Mouse (Mus musculus) forebrain, embryonic 12.5 days (tissue): ENCODE measurements around the gene Tmem30c. TPM values are rescaled to one million over a fixed set of nuclear protein-coding genes. Genes with fewer than 3 reads are reported as not detected.

Experiments
- ATAC-seq: fragments of 200-750 bp; cut with Nextera tagmentation; 2 replicates; pipeline ENCODE4 v1.8.0; 2017; ENCODE audit warnings: moderate TSS enrichment; ENCODE audit not compliant: low FRiP score
- H3K27ac ChIP-seq: fragments of 300-500 bp; sonication (generic); 2 replicates; pipeline ENCODE4 v1.5.1; 2016; ENCODE audit warnings: mild to moderate bottlenecking
- H3K27me3 ChIP-seq: fragments of 300-500 bp; sonication (generic); 2 replicates; pipeline ENCODE4 v1.6.1; 2016; ENCODE audit warnings: mild to moderate bottlenecking
- H3K36me3 ChIP-seq: fragments of 300-500 bp; sonication (generic); replicated peaks from 2 replicates; pipeline ENCODE4 v1.6.1; 2016; ENCODE audit warnings: mild to moderate bottlenecking
- H3K4me1 ChIP-seq: fragments of 300-500 bp; sonication (generic); 2 replicates; pipeline ENCODE4 v1.6.1; 2016
- H3K4me2 ChIP-seq: fragments of 300-500 bp; sonication (generic); 2 replicates; pipeline ENCODE4 v1.6.1; 2016; ENCODE audit warnings: mild to moderate bottlenecking, moderate library complexity
- H3K4me3 ChIP-seq: fragments of 300-500 bp; sonication (generic); replicated peaks from 2 replicates; pipeline ENCODE4 v1.5.1; 2016; ENCODE audit warnings: mild to moderate bottlenecking
- H3K9ac ChIP-seq: fragments of 300-500 bp; sonication (generic); 2 replicates; pipeline ENCODE4 v1.6.1; 2016; ENCODE audit warnings: mild to moderate bottlenecking
- H3K9me3 ChIP-seq: fragments of 300-500 bp; sonication (generic); 2 replicates; pipeline ENCODE4 v1.6.1; 2016
- WGBS: fragments of 180-500 bp; shearing (Covaris S2); methylation state at CpG from one replicate; pipeline ENCODE4 v1.1.7; 2016; 5-methylcytosine and 5-hydroxymethylcytosine counted together
- polyA plus RNA-seq: library from polyadenylated mRNA; unstranded; fragments of >200 nt; fragmentation: Nextera tagmentation; extraction: Ambion mirVana; gene quantifications from 2 replicates; pipeline ENCODE4 v1.2.1, GENCODE M21; 2016

The Tmem30c gene
- 0.15 and 0.26 TPM in 2 replicates for polyA plus RNA-seq

DNA sequence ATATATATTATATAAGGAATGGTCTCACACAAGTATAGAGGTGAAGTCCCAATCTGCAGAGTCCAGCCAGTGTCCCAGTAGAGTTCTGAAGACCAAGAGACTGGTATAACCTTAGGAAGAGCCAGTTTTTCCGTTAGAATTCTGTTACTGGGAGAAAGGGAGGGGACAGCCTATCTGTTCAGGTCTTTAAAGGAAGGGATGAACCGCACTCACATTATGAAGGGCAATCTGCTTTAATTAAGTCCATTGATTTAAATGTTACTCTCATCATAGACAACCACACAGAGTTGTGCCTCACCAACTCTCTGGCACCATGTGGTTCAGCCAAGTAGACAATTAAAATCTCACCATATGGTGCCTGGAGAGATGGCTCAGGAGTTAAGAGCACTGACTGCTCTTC lies at the start of gene Tmem30c:
Tmem30c (minus strand) TSS at position 101 of the 400 bp plus-strand sequence.
- Histone ChIP-seq H3K27ac (no peak within 1 kb of the TSS), H3K4me1 (no peaks in the 10 kb centered on the region), H3K36me3 (no peaks in the 10 kb centered on the region), H3K9ac (no peak within 1 kb of the TSS), H3K9me3 (no peaks in the 10 kb centered on the region), H3K27me3 (no peaks in the 10 kb centered on the region), H3K4me2 (no peak within 1 kb of the TSS), H3K4me3 (no peak within 1 kb of the TSS)
- no peak for ATAC-seq
- WGBS, result 62% methylated on average over 2 of the region's 2 CpGs

DNA sequence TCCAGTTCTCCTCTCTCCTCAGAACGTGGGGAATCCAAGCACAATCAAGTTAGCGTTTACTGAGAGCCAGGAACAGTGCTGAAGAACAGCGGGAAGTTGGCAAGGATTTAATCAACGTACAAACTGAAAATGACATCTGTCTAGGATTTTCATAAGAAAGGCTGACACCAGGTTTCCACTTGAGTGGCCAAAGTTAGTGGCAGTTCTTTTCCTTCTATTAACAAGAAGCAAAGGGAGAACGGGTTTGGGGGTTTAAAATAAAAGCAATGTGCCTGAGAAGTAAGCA lies 47.9 kb upstream of the Tmem30c start:
- ATAC-seq, result no peak
- 62% methylated on average over 5 of the region's 5 CpGs for WGBS

DNA sequence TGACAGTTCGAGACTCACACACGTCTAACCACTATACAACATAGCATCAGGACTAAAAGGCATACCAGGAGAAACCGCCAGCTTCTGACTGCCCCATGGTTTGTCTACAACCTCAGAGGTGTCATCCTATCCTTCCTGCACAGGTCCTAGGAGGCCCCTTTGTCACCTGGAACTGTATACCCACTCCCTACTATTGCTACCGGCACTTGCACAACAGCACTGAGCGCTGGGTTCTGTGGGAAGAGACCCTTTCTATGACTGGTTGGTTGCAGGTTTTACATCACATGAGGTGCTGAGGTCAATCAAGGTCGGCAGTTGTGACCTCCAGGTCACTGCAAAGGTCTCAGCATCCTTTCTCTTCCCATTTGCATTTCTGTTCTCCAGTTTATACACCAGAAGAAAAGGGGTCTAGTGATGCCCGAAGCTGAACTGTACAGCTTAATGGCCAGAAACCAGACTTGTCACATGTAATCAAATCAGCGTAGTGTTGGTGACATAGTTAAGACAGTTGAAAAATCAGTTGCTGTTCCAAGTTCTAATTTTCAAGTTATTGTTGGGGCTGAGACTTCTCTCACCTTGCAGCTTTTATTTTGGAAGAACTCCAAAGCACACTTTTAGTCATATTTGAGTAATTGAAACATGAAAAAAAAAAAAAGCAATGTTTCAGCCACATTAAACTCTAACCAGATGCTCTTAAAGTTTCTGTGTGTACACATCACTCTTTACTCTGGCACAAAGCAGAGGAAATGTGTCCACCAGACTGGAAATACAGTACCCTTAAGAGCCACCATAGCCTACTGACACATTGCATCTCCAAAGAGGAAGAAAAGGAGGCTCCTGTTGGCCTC lies 47.3 kb upstream of the Tmem30c start:
- 83% methylated on average over 8 of the region's 8 CpGs for WGBS

More for the DNA sequence above, 47.9 kb upstream of the Tmem30c start:
- no peak overlapping the region for H3K27ac ChIP-seq
- H3K27me3 ChIP-seq, result no peaks in the 10 kb centered on the region
- H3K4me2 ChIP-seq, result no peak overlapping the region
- no peaks in the 10 kb centered on the region for H3K36me3 ChIP-seq
- no peaks in the 10 kb centered on the region for H3K4me1 ChIP-seq
- H3K4me3 ChIP-seq, result no peak overlapping the region
- no peak overlapping the region for H3K9ac ChIP-seq
- H3K9me3 ChIP-seq, result no peaks in the 10 kb centered on the region

DNA sequence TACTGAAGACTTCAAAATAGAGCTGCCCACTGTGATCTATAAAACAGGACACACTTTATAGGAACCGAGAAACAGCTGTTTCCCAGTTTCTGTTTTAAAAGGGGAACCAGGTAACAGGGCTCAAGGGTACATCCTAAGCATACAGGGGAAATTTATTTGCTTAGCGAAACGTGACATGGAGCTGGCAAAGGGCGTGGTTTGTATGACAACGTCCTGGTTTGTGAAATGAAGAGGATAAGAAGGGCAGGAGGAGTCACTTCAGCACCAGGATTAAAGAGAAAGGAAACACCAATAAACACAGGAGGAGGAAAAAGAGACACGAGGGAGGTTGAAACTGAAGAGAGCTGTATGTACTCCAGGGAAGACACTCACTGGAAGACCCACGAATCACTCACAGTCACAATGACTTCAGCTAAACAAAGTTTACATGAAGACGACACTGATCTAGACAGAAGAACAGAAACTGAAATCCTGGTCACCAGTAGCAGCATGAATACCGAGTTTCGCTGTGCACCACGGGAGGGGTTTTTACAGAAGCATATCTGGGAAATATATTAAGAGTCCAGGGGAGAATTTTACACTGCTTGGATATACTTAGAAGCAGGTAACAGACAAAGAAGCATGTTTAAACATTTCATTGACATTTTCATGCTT lies 44.2 kb upstream of the Tmem30c start:
- Histone ChIP-seq H3K4me2 (no peak overlapping the region), H3K27ac (no peak overlapping the region), H3K9me3 (no peaks in the 10 kb centered on the region), H3K36me3 (no peaks in the 10 kb centered on the region), H3K4me1 (no peaks in the 10 kb centered on the region), H3K27me3 (no peaks in the 10 kb centered on the region), H3K9ac (no peak overlapping the region), H3K4me3 (no peak overlapping the region)
- ATAC-seq, result no peak
- 85% methylated on average over 11 of the region's 11 CpGs for WGBS

More for the DNA sequence above, 47.3 kb upstream of the Tmem30c start:
- no peak for ATAC-seq
- no peak overlapping the region for H3K4me3 ChIP-seq
- H3K4me2 ChIP-seq, result no peak overlapping the region
- no peak overlapping the region for H3K27ac ChIP-seq
- no peaks in the 10 kb centered on the region for H3K9me3 ChIP-seq
- no peaks in the 10 kb centered on the region for H3K27me3 ChIP-seq
- H3K9ac ChIP-seq, result no peak overlapping the region
- no peaks in the 10 kb centered on the region for H3K4me1 ChIP-seq
- no peaks in the 10 kb centered on the region for H3K36me3 ChIP-seq

DNA sequence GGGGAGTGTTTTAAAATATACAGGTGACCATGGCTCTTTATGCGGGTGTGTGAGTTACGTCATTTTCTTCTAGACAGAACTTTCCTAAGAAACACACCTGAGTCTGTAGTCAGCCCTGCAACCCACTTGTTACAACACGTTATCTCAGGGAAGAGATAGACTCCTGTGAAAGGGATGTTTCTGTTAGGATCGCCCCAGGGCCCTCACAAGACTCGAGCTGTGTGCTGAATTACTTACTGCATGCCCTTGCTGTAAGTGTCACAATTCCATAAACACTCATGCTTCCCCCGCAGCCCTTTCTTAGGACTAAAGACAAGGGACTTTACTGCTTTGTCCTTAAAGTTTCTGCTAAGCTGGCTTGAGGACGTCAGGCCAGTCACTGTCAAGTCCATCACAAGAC lies 39.6 kb upstream of the Tmem30c start:
- H3K4me3 ChIP-seq, result no peak overlapping the region
- H3K27ac ChIP-seq, result no peak overlapping the region
- H3K4me2 ChIP-seq, result no peak overlapping the region
- H3K9me3 ChIP-seq, result no peaks in the 10 kb centered on the region
- H3K4me1 ChIP-seq, result no peaks in the 10 kb centered on the region
- H3K27me3 ChIP-seq, result no peaks in the 10 kb centered on the region
- no peaks in the 10 kb centered on the region for H3K36me3 ChIP-seq
- ATAC-seq, result no peak
- 78% methylated on average over 7 of the region's 7 CpGs for WGBS
- H3K9ac ChIP-seq, result no peak overlapping the region

DNA sequence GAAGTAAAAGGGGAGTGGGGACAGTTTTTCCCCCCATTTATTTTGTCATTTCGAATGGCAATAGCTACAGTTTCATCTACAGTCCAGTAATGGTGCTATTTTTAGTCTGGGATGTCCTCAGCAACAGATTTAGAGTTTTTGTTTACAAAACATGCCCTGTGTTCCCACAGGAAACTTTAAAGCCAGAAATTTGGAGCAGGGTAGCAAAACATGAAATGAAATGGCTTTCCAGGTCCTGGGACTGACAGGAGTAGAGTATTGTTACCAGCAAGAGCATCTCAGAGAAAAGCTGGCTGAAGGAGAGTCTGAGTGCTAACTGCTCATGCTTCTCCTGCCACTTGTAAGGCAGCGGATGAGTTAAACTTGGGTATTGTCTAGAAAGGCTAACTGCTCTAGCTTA lies 37.4 kb upstream of the Tmem30c start:
- ATAC-seq, result no peak

DNA sequence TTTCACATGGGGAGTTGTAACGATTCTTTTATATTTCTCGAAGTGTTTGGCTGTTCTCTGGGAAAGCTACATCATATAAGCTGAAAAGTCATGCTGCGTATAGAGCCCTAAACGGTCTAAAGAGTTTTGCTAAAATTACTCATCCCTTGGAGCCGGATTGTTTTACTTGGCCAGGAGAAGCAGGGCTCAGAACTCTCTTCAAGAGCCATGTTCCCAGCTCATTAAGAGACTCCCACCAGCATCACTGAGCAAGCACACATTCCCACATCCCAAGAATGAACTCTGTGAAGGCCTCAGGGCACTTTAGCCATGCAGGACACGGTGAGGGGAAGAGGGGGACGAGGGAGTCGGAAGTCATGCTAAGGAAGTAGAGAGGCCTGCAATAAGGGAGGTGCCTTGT lies 36.4 kb upstream of the Tmem30c start:
- Histone ChIP-seq H3K9ac (no peak overlapping the region), H3K4me3 (no peak overlapping the region), H3K4me2 (no peak overlapping the region), H3K4me1 (no peaks in the 10 kb centered on the region), H3K36me3 (no peaks in the 10 kb centered on the region), H3K27me3 (no peaks in the 10 kb centered on the region), H3K9me3 (no peaks in the 10 kb centered on the region), H3K27ac (no peak overlapping the region)
- ATAC-seq, result no peak
- 89% methylated on average over 8 of the region's 8 CpGs for WGBS

More for the DNA sequence above, 37.4 kb upstream of the Tmem30c start:
- Histone ChIP-seq H3K4me3 (no peak overlapping the region), H3K27ac (no peak overlapping the region), H3K27me3 (no peaks in the 10 kb centered on the region), H3K9ac (no peak overlapping the region), H3K4me2 (no peak overlapping the region), H3K4me1 (no peaks in the 10 kb centered on the region), H3K36me3 (no peaks in the 10 kb centered on the region), H3K9me3 (no peaks in the 10 kb centered on the region)
- WGBS, result 75% methylated on average over 2 of the region's 2 CpGs

DNA sequence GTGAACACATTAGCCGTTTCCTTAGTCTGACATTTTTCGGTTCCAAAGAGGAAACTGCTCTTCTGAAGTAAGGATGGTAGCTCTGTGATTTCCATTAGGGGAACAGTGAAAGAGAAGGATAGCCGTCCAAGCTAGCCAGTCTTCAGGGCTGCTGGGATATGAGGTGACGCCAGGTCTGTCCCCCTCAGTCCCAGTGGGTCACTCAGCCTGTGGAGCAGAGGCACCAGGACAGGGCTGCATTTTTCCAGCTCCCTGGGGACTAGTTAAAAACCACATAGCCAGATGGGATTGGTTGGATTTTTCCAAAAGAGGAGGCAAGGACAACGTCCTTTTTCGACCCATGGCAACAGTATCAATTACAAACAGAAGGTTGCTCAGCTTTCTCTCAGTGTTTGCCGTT lies 34.3 kb upstream of the Tmem30c start:
- 82% methylated on average over 7 of the region's 7 CpGs for WGBS
- no peaks in the 10 kb centered on the region for H3K36me3 ChIP-seq
- H3K9me3 ChIP-seq, result no peaks in the 10 kb centered on the region
- H3K4me2 ChIP-seq, result no peak overlapping the region
- no peaks in the 10 kb centered on the region for H3K27me3 ChIP-seq
- H3K27ac ChIP-seq, result no peak overlapping the region
- H3K4me1 ChIP-seq, result no peaks in the 10 kb centered on the region
- no peak overlapping the region for H3K4me3 ChIP-seq
- no peak overlapping the region for H3K9ac ChIP-seq
- ATAC-seq, result no peak

DNA sequence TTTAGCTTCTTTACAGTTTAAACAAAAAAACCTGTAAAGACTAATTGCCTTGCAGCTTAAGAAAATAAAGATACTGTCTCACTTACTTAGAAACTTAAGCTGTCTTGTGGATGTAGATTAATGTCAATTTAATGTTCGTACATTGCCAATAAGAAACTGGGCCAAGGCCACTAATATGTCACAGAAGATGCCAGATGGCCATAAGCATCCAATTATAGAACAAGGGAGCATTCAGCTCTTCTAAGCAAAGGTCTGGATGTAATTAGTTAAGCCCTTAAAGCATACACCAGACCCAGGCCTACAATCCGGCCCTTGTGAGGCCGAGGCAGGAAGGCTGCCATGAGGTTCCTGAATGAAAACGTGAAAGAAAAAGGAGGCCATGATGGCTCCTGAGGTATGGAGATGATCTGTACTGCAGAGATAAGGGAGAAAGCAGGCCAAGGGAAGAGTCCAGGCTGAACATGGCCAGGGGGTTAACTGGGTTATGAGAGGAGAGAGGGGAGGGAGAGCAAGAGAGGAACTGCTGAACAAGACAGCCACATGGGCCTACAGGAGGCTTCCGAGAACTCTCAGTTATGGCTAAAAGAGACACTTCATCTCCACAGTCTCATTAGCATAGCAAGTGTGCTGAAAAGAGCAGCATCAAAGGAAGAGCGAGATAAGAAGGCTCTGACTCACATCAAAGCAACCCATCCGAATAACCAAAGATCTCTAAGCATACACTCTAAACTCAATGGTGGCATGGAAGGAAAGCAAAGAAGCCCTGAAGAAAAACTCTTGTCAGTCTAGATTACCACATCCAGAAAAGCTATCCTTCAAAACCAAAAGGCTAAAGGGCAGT lies 26.8 kb upstream of the Tmem30c start:
- no peaks in the 10 kb centered on the region for H3K27me3 ChIP-seq
- H3K9me3 ChIP-seq, result no peaks in the 10 kb centered on the region
- H3K4me3 ChIP-seq, result no peak overlapping the region
- ATAC-seq, result no peak
- no peak overlapping the region for H3K4me2 ChIP-seq
- H3K36me3 ChIP-seq, result no peaks in the 10 kb centered on the region
- WGBS, result 67% methylated on average over 7 of the region's 7 CpGs
- no peak overlapping the region for H3K9ac ChIP-seq
- no peak overlapping the region for H3K27ac ChIP-seq
- H3K4me1 ChIP-seq, result peaks cover 2% of the 10 kb centered on the region; the same call in 1 of the 2 replicates

DNA sequence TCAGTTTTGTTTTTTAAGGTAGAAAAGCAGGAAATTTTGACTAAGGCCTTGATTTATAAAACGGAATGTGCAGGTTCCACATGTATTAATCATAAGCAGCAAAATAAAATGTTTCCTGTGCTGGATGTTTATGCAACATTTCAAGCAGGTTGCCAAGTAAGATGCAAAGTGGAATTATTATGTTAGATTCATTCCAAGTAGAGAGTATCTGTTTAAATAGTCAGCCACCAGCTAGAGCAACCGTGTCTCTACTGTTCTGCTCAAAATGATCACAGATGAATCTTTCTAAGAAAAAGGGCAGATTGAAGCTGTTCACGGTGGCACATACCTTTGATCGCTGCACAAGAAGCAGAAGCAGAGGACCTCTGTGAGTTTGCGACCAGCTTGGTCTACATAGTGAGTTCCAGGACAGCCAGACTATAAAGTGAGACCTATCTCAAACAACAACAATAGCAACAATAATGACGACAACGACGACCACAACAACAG lies 26.0 kb upstream of the Tmem30c start:
- WGBS, result 86% methylated on average over 8 of the region's 8 CpGs
- no peaks in the 10 kb centered on the region for H3K27me3 ChIP-seq
- no peaks in the 10 kb centered on the region for H3K9me3 ChIP-seq
- peaks cover 7% of the 10 kb centered on the region; the same call in 1 of the 2 replicates for H3K4me1 ChIP-seq
- H3K4me2 ChIP-seq, result no peak overlapping the region
- H3K27ac ChIP-seq, result no peak overlapping the region
- ATAC-seq, result no peak
- H3K4me3 ChIP-seq, result no peak overlapping the region
- no peak overlapping the region for H3K9ac ChIP-seq
- H3K36me3 ChIP-seq, result no peaks in the 10 kb centered on the region

DNA sequence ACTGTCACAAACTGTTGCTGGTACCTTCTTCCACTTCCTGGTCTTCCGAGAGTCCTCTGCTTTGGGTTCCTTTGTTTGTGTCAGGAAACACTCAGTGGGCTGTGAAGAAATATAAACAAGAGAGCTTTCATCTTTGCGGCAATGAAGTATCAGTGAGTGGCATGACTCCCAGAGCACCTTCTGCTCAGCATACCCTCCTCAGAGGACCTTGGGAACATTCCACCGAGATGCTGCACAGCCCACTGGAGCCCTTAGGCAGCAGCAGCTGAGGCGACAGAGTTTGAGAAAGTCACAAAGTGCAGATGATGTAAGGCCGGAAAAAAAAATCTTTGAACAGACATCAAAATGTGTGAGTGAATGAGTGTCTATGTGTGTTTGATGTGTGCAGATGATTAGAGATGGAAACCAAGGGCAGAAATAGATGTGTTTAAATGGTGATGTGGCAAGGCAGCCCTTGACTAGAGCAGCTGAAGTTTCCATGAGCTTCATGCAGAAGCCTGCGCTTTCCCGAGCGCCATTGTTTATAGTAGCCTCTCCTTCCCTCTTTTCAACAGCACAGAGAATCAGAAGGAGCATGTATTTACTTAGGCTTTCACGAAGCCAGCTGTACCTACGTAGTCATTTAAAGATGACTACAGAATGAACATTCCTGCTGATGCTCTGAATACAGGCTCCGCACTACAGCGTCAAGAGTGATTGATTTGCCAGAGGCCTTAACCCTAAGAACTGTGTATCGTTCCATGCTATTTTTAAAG lies 25.4 kb upstream of the Tmem30c start:
- Histone ChIP-seq H3K27me3 (no peaks in the 10 kb centered on the region), H3K9me3 (no peaks in the 10 kb centered on the region), H3K4me3 (no peak overlapping the region), H3K9ac (no peak overlapping the region), H3K27ac (no peak overlapping the region), H3K36me3 (no peaks in the 10 kb centered on the region), H3K4me2 (no peak overlapping the region), H3K4me1 (peaks cover 7% of the 10 kb centered on the region; the same call in 1 of the 2 replicates)
- 72% methylated on average over 13 of the region's 13 CpGs for WGBS
- no peak for ATAC-seq

DNA sequence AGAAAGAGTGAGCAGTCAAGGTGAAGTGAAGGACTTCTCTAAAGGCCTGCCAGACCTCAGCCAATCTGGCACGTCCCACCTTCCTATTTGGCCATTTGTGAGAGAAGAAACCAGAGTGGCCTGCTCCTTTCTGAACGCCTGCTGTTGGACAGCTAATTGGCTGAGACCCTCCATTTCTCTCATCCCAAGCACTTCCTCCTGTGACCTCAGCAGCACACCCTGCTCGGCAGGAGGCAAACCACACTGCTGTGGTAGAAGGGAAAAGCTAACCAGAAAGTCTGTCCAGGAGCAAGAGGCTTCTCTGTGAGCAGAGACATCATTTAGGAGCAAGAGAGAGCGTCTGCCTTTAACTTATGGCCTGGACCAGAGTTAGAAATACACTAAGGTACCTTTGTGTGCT lies 24.5 kb upstream of the Tmem30c start:
- Histone ChIP-seq H3K4me1 (peaks cover 7% of the 10 kb centered on the region; the same call in 1 of the 2 replicates), H3K4me3 (no peak overlapping the region), H3K9ac (no peak overlapping the region), H3K27me3 (no peaks in the 10 kb centered on the region), H3K36me3 (no peaks in the 10 kb centered on the region), H3K27ac (no peak overlapping the region), H3K9me3 (no peaks in the 10 kb centered on the region), H3K4me2 (no peak overlapping the region)
- no peak for ATAC-seq
- WGBS, result 79% methylated on average over 4 of the region's 4 CpGs
